Mouse (Mus musculus): ENCODE measurements around the gene Phf10.
"Not testable (repeated sequence)": the region's sequence is repeated elsewhere in the genome, so short reads cannot be mapped to it uniquely, and the experiment has no call there.

DNA sequence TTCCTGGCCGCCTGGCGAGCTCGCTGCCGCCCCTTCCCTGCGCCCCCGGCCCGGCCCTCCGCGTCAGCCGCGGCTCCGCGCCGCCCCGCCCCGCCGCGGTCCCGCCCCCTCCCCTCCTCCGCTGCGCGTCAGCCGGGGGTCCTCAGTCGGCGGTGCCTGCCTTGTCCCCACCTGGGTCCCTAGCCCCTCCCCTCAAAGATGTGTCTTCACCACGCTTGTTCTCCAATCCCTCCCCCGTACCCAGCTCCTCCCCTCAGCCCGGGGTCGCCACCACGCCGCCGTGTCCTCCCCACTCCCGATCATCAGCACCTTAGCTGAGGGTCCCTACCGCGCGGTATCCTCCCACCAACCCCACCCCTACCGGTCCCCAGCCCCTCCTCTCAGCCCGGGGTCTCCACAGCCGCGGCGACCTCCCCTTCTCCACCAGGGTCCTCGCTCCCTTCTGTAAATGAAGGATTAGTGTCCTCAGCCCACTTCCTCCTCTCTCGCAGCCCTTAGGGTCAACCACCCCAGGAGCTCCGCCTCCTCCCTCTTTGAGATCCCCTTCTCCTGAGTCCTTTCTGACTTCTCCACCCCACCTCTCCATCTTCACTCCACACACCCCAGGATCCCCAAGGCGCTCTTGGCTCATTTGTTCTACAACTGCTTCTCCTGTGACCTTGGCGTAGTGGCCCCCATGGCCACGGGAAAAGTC is 32.2 kb upstream of the Phf10 start:
- not testable (repeated sequence) for TF ChIP-seq CTCF (conservative IDR thresholded peaks at IDR 0.05; ENCODE audit: insufficient read depth, insufficient read length, low read depth, low read length); POLR2A (IDR thresholded peaks at IDR 0.05; ENCODE audit: low read depth, low read length)
